Mouse (Mus musculus) liver, adult (tissue): ENCODE results near the gene Gsap.

Experiments
- GATA4 ChIP-seq: IDR thresholded peaks from 2 replicates; pipeline ENCODE4 v1.6.1; 2014; ENCODE audit warnings: mild to moderate bottlenecking, low read length; ENCODE audit not compliant: insufficient replicate concordance

The Gsap gene

GRCm38 (mm10) chr5:21185764-21186685, at the start of gene Gsap:
Gene Gsap, plus strand, starts transcription at chr5:21186255.
- no peak for TF ChIP-seq GATA4

- TF ChIP-seq GATA4: no peak
Measured at GRCm38 (mm10) chr5:21136575-21136974, 49.5 kb upstream of the Gsap start.

GRCm38 (mm10) chr5:21139505-21139904, 46.5 kb upstream of the Gsap start:
- TF ChIP-seq GATA4: no peak

- no peak for TF ChIP-seq GATA4
Measured at GRCm38 (mm10) chr5:21141626-21142025, 44.4 kb upstream of the Gsap start.

- no peak for TF ChIP-seq GATA4
Measured at GRCm38 (mm10) chr5:21143032-21143431, 43.0 kb upstream of the Gsap start.

- TF ChIP-seq GATA4: no peak
Measured at GRCm38 (mm10) chr5:21144506-21145169, 41.4 kb upstream of the Gsap start.

GRCm38 (mm10) chr5:21148358-21148757, 37.7 kb upstream of the Gsap start:
- no peak for TF ChIP-seq GATA4

GRCm38 (mm10) chr5:21153672-21154071, 32.4 kb upstream of the Gsap start:
- no peak for TF ChIP-seq GATA4

GRCm38 (mm10) chr5:21156770-21157169, 29.3 kb upstream of the Gsap start:
- TF ChIP-seq GATA4: no peak

- no peak for TF ChIP-seq GATA4
Measured at GRCm38 (mm10) chr5:21159536-21159935, 26.5 kb upstream of the Gsap start.

GRCm38 (mm10) chr5:21160781-21161180, 25.3 kb upstream of the Gsap start:
- no peak for TF ChIP-seq GATA4

- TF ChIP-seq GATA4: no peak
Measured at GRCm38 (mm10) chr5:21163421-21163820, 22.6 kb upstream of the Gsap start.

GRCm38 (mm10) chr5:21168689-21169345, 17.2 kb upstream of the Gsap start:
- no peak for TF ChIP-seq GATA4

- no peak for TF ChIP-seq GATA4
Measured at GRCm38 (mm10) chr5:21169346-21169745, 16.7 kb upstream of the Gsap start.

- no peak for TF ChIP-seq GATA4
Measured at GRCm38 (mm10) chr5:21169877-21170276, 16.2 kb upstream of the Gsap start.

- TF ChIP-seq GATA4: no peak
Measured at GRCm38 (mm10) chr5:21170440-21170839, 15.6 kb upstream of the Gsap start.
